Mouse (Mus musculus) CH12.LX (cell line): ENCODE measurements around the gene Pkp4. TPM values are rescaled to one million over a fixed set of nuclear protein-coding genes. Genes with fewer than 3 reads are reported as not detected.

ENCODE experiments used
- DNase-seq: peaks from one replicate; pipeline ENCODE4 v3.0.0-alpha.2; 2013; ENCODE audit errors: extremely low read depth
- H3K27ac ChIP-seq: 2 replicates; pipeline ENCODE4 v1.5.1; 2012; ENCODE audit warnings: low read depth, mild to moderate bottlenecking, control low read depth, moderate library complexity; ENCODE audit not compliant: insufficient read depth
- H3K27me3 ChIP-seq: replicated peaks from 2 replicates; pipeline ENCODE3; 2012; ENCODE audit warnings: inconsistent platforms
- H3K36me3 ChIP-seq, 2 experiments: replicated peaks in 1 of 2; 2 replicates each; pipeline versions ENCODE3 to v1.6.1; 2012; ENCODE audit warnings: inconsistent platforms in 1 of 2, low read length in 1 of 2, mild to moderate bottlenecking in 1 of 2, mixed read lengths in 1 of 2, moderate library complexity in 1 of 2; ENCODE audit not compliant: control insufficient read depth in 1 of 2, insufficient read depth in 1 of 2
- H3K4me1 ChIP-seq, 2 experiments: 2 replicates each; pipeline ENCODE4 v1.6.1; 2012; ENCODE audit warnings: inconsistent platforms in 1 of 2, moderate library complexity in 1 of 2; ENCODE audit not compliant: insufficient read depth in 2 of 2, control insufficient read depth in 1 of 2
- H3K4me2 ChIP-seq: 2 replicates; pipeline ENCODE4 v1.6.1; 2012; ENCODE audit warnings: low read depth, mild to moderate bottlenecking, control low read depth; ENCODE audit not compliant: poor library complexity, insufficient read depth, severe bottlenecking
- H3K4me3 ChIP-seq, 3 experiments: fragments of 150-350 bp in 1 of 3; sonication (generic) in 1 of 3; replicated peaks in 1 of 3; 2 replicates each; pipeline versions ENCODE3 to v1.5.1; 2011 to 2012; ENCODE audit warnings: low read depth in 2 of 3, low read length in 2 of 3, mild to moderate bottlenecking in 2 of 3, moderate library complexity in 2 of 3, control low read depth in 1 of 3, improper control_type of control experiment in 1 of 3, inconsistent platforms in 1 of 3, mixed read lengths in 1 of 3; ENCODE audit not compliant: poor library complexity in 1 of 3
- H3K79me2 ChIP-seq: replicated peaks from 2 replicates; pipeline ENCODE4 v1.6.1; 2012; ENCODE audit warnings: mild to moderate bottlenecking, moderate library complexity; ENCODE audit not compliant: control insufficient read depth, poor library complexity, insufficient read depth, severe bottlenecking; ENCODE audit errors: extremely low read depth
- H3K9ac ChIP-seq: 2 replicates; pipeline ENCODE4 v1.6.1; 2012; ENCODE audit warnings: low read depth, mild to moderate bottlenecking, control low read depth, moderate library complexity; ENCODE audit not compliant: insufficient read depth
- H3K9me3 ChIP-seq: replicated peaks from 2 replicates; pipeline ENCODE3; 2012; ENCODE audit warnings: low read length, inconsistent platforms, mixed read lengths
- BHLHE40 ChIP-seq: IDR thresholded peaks from 2 replicates; pipeline ENCODE4 v1.6.1; 2011; ENCODE audit warnings: mild to moderate bottlenecking, low read depth, low read length, improper control_type of control experiment
- CHD1 ChIP-seq: IDR thresholded peaks from 2 replicates; pipeline ENCODE4 v1.6.1; 2012; ENCODE audit warnings: low read depth, low read length, improper control_type of control experiment, inconsistent platforms
- CTCF ChIP-seq, 2 experiments: IDR thresholded peaks in 1 of 2; conservative IDR thresholded peaks in 1 of 2; 2 replicates each; pipeline ENCODE4 v1.5.1; 2011 to 2012; ENCODE audit warnings: low read depth in 2 of 2, low read length in 2 of 2, improper control_type of control experiment in 1 of 2, inconsistent platforms in 1 of 2, mild to moderate bottlenecking in 1 of 2, moderate library complexity in 1 of 2
- E2F4 ChIP-seq: IDR thresholded peaks from 2 replicates; pipeline ENCODE4 v1.6.1; 2011; ENCODE audit warnings: low read depth, low read length, improper control_type of control experiment; ENCODE audit not compliant: insufficient replicate concordance
- ELF1 ChIP-seq: IDR thresholded peaks from 2 replicates; pipeline ENCODE4 v1.6.1; 2014; ENCODE audit warnings: low read depth, mild to moderate bottlenecking, inconsistent platforms, low read length, improper control_type of control experiment
- EP300 ChIP-seq: IDR thresholded peaks from 2 replicates; pipeline ENCODE4 v1.6.1; 2011; ENCODE audit warnings: low read length, improper control_type of control experiment
- IRF4 ChIP-seq: IDR thresholded peaks from 2 replicates; pipeline ENCODE4 v1.6.1; 2014; ENCODE audit warnings: low read depth, mild to moderate bottlenecking, inconsistent platforms, low read length, improper control_type of control experiment
- JUN ChIP-seq: IDR thresholded peaks from 2 replicates; pipeline ENCODE4 v1.6.1; 2011; ENCODE audit warnings: low read depth, mild to moderate bottlenecking, low read length, improper control_type of control experiment, moderate library complexity; ENCODE audit not compliant: insufficient read depth
- KAT2A ChIP-seq: IDR thresholded peaks from 2 replicates; pipeline ENCODE4 v1.6.1; 2012; ENCODE audit warnings: low read length, improper control_type of control experiment, inconsistent platforms; ENCODE audit not compliant: insufficient replicate concordance
- MAFK ChIP-seq: IDR thresholded peaks from 2 replicates; pipeline ENCODE4 v1.6.1; 2011; ENCODE audit warnings: low read length, improper control_type of control experiment; ENCODE audit not compliant: insufficient replicate concordance
- MXI1 ChIP-seq: IDR thresholded peaks from 2 replicates; pipeline ENCODE4 v1.6.1; 2011; ENCODE audit warnings: mild to moderate bottlenecking, low read depth, low read length, improper control_type of control experiment
- NELFE ChIP-seq: IDR thresholded peaks from 2 replicates; pipeline ENCODE4 v1.6.1; 2011; ENCODE audit warnings: low read depth, low read length, improper control_type of control experiment
- NRF1 ChIP-seq: IDR thresholded peaks from 2 replicates; pipeline ENCODE4 v1.6.1; 2014; ENCODE audit warnings: low read depth, mild to moderate bottlenecking, inconsistent platforms, low read length, improper control_type of control experiment, moderate library complexity
- PAX5 ChIP-seq: IDR thresholded peaks from 2 replicates; pipeline ENCODE4 v1.6.1; 2012; ENCODE audit warnings: low read length, inconsistent platforms, mixed read lengths
- POLR2A ChIP-seq: IDR thresholded peaks from 2 replicates; pipeline ENCODE4 v1.6.1; 2011; ENCODE audit warnings: low read depth, mild to moderate bottlenecking, improper control_type of control experiment, low read length
- RAD21 ChIP-seq: IDR thresholded peaks from 2 replicates; pipeline ENCODE4 v1.6.1; 2011; ENCODE audit warnings: low read depth, mild to moderate bottlenecking, low read length, improper control_type of control experiment, moderate library complexity
- SIN3A ChIP-seq: IDR thresholded peaks from 2 replicates; pipeline ENCODE4 v1.6.1; 2012; ENCODE audit warnings: low read length, improper control_type of control experiment, inconsistent platforms
- TBP ChIP-seq: conservative IDR thresholded peaks from 2 replicates; pipeline ENCODE4 v1.6.1; 2011; ENCODE audit warnings: low read depth, low read length, improper control_type of control experiment
- TCF12 ChIP-seq: IDR thresholded peaks from 2 replicates; pipeline ENCODE4 v1.6.1; 2014; ENCODE audit warnings: low read depth, mild to moderate bottlenecking, inconsistent platforms, low read length, improper control_type of control experiment
- UBTF ChIP-seq: IDR thresholded peaks from 2 replicates; pipeline ENCODE4 v1.6.1; 2012; ENCODE audit warnings: low read depth, mild to moderate bottlenecking, inconsistent platforms, low read length, improper control_type of control experiment, moderate library complexity
- USF2 ChIP-seq: conservative IDR thresholded peaks from 2 replicates; pipeline ENCODE4 v1.6.1; 2011; ENCODE audit warnings: low read depth, low read length, improper control_type of control experiment
- ZMIZ1 ChIP-seq: IDR thresholded peaks from 2 replicates; pipeline ENCODE4 v1.6.1; 2012; ENCODE audit warnings: low read depth, mild to moderate bottlenecking, inconsistent platforms, low read length, improper control_type of control experiment
- ZNF384 ChIP-seq: IDR thresholded peaks from 2 replicates; pipeline ENCODE4 v1.6.1; 2012; ENCODE audit warnings: low read depth, low read length, improper control_type of control experiment, inconsistent platforms
- dilution Hi-C: fragments of 300-500 bp; cut with MboI; formaldehyde crosslinking; loops from 2 replicates; pipeline ENCODE4 v1.14.3; 2020; ENCODE audit warnings: low sequenced_read_pairs; ENCODE audit not compliant: extremely low pct_unique_long_range_greater_than_20kb, extremely low pct_ligation_motif_present
- in situ Hi-C: fragments of 300-500 bp; cut with MboI; formaldehyde crosslinking; loops from 3 replicates; pipeline ENCODE4 v1.14.3; 2019; ENCODE audit warnings: low sequenced_read_pairs, low pct_ligation_motif_present, low pct_unique_long_range_greater_than_20kb, mixed read lengths
- polyA plus RNA-seq: library from polyadenylated mRNA; unstranded; fragments of >175 nt; gene quantifications from 2 replicates; pipeline ENCODE4 v1.2.1, GENCODE M21; 2012; ENCODE audit warnings: low read depth; ENCODE audit not compliant: insufficient read length
- total RNA-seq, 2 experiments: library from RNA; depleted of rRNA; stranded (reverse); fragments of 300-350 nt in 1 of 2; fragments of >200 nt in 1 of 2; gene quantifications; 2 replicates each; pipeline ENCODE4 v1.2.3; 2012 to 2014

Gene Pkp4
- total and polyA plus RNA-seq, 3 experiments = not detected

- in situ Hi-C loops = no loop called here
- Histone ChIP-seq H3K4me3 (no peak overlapping the region), H3K79me2 (no peaks in the 10 kb centered on the region), H3K4me1 (no peaks in the 10 kb centered on the region), H3K27me3 (no peaks in the 10 kb centered on the region), H3K9me3 (peaks cover 79% of the 10 kb centered on the region), H3K27ac (no peak overlapping the region), H3K9ac (no peak overlapping the region), H3K36me3 (no peaks in the 10 kb centered on the region), H3K4me2 (no peak overlapping the region)
- dilution Hi-C loops = no loop called here
- TF ChIP-seq PAX5 = no peak
- no peak for TF ChIP-seq JUN
- no peak for TF ChIP-seq ZMIZ1
- TF ChIP-seq ELF1 = no peak
- TF ChIP-seq MAFK = no peak
- no peak for TF ChIP-seq EP300
- no peak for TF ChIP-seq TBP
- no peak for TF ChIP-seq USF2
- TF ChIP-seq E2F4 = no peak
- no peak for TF ChIP-seq TCF12
- TF ChIP-seq BHLHE40 = no peak
- no peak for TF ChIP-seq ZNF384
- TF ChIP-seq IRF4 = no peak
- no peak for TF ChIP-seq KAT2A
- no peak for TF ChIP-seq CTCF (conservative IDR thresholded peaks at IDR 0.05 in 1 of 2, IDR thresholded peaks at IDR 0.05 in 1 of 2; ENCODE audit: low read depth in 2 of 2, low read length in 2 of 2)
- no peak for TF ChIP-seq NELFE
- no peak for TF ChIP-seq NRF1
- no peak for TF ChIP-seq CHD1
- TF ChIP-seq MXI1 = no peak
- DNase-seq = no peak
Measured at GRCm38 (mm10) chr2:59199476-59199976, 38.9 kb downstream of the Pkp4 start.

GRCm38 (mm10) chr2:59200511-59200910, 39.9 kb downstream of the Pkp4 start:
- H3K27ac ChIP-seq = no peak overlapping the region
- TF ChIP-seq ZNF384 (no peak), ZMIZ1 (no peak), NELFE (no peak), E2F4 (no peak), UBTF (no peak), PAX5 (no peak), SIN3A (no peak), TCF12 (no peak), BHLHE40 (no peak), POLR2A (no peak), RAD21 (no peak)
- no peak for DNase-seq
- H3K27me3 ChIP-seq = no peaks in the 10 kb centered on the region
- H3K9me3 ChIP-seq = peaks cover 77% of the 10 kb centered on the region
- H3K9ac ChIP-seq = no peak overlapping the region
- no peak overlapping the region for H3K4me2 ChIP-seq
- no peaks in the 10 kb centered on the region for H3K79me2 ChIP-seq
- no peak overlapping the region for H3K4me3 ChIP-seq
- in situ Hi-C loops = no loop called here
- dilution Hi-C loops = no loop called here
- H3K4me1 ChIP-seq = no peaks in the 10 kb centered on the region
- no peaks in the 10 kb centered on the region for H3K36me3 ChIP-seq
